Mouse (Mus musculus) hematopoietic stem cell, adult 5-6 weeks (primary cell): ENCODE measurements around the gene Rrp8. TPM values are rescaled to one million over a fixed set of nuclear protein-coding genes. Genes with fewer than 3 reads are reported as not detected.

Source experiments
- ATAC-seq, 2 experiments: fragments of 125-278 bp in 1 of 2; replicated peaks in 1 of 2; 2 replicates each; pipeline ENCODE4 v1.8.0; 2016 to 2017; ENCODE audit warnings: inconsistent platforms in 2 of 2, mild to moderate bottlenecking in 2 of 2, moderate number of reproducible peaks in 2 of 2, low read depth in 1 of 2, moderate TSS enrichment in 1 of 2; ENCODE audit not compliant: low FRiP score in 2 of 2, poor library complexity in 2 of 2, severe bottlenecking in 2 of 2, insufficient read depth in 1 of 2, low TSS enrichment in 1 of 2
- total RNA-seq: library from RNA; stranded (forward); fragments of 172-1452, 232-1000 nt; gene quantifications from 2 replicates; pipeline ENCODE4 v1.2.3, GENCODE M21; 2017

Gene Rrp8
- total RNA-seq, result 17.5 and 34.8 TPM in 2 replicates

- peak; percentile 7 to 11; a peak in 1 of 4 replicates for ATAC-seq
Observed at GRCm38 (mm10) chr7:105736911-105737521, at the start of gene Rrp8. Rrp8 (minus strand) TSS chr7:105737385.

GRCm38 (mm10) chr7:105786506-105787284, 49.5 kb upstream of the Rrp8 start:
- ATAC-seq, result peak; percentile 19 to 25; a peak in 2 of 4 replicates

- ATAC-seq, result no peak
Observed at GRCm38 (mm10) chr7:105784556-105784955, 47.4 kb upstream of the Rrp8 start.

GRCm38 (mm10) chr7:105783861-105784260, 46.7 kb upstream of the Rrp8 start:
- no peak for ATAC-seq

GRCm38 (mm10) chr7:105778553-105779265, 41.5 kb upstream of the Rrp8 start:
- peak; percentile 88 to 95 for ATAC-seq

- ATAC-seq, result peak; percentile 47 to 49
Observed at GRCm38 (mm10) chr7:105777797-105778552, 40.8 kb upstream of the Rrp8 start.

GRCm38 (mm10) chr7:105777316-105777715, 40.1 kb upstream of the Rrp8 start:
- ATAC-seq, result no peak

GRCm38 (mm10) chr7:105776026-105776425, 38.8 kb upstream of the Rrp8 start:
- no peak for ATAC-seq

GRCm38 (mm10) chr7:105774661-105775060, 37.5 kb upstream of the Rrp8 start:
- no peak for ATAC-seq

GRCm38 (mm10) chr7:105773041-105773440, 35.9 kb upstream of the Rrp8 start:
- no peak for ATAC-seq

GRCm38 (mm10) chr7:105772331-105772730, 35.1 kb upstream of the Rrp8 start:
- ATAC-seq, result no peak

GRCm38 (mm10) chr7:105769959-105770358, 32.8 kb upstream of the Rrp8 start:
- no peak for ATAC-seq

- ATAC-seq, result peak; percentile 62 to 68; a peak in 3 of 4 replicates
Observed at GRCm38 (mm10) chr7:105767729-105768165, 30.6 kb upstream of the Rrp8 start.

GRCm38 (mm10) chr7:105764331-105764730, 27.1 kb upstream of the Rrp8 start:
- no peak for ATAC-seq

- ATAC-seq, result no peak
Observed at GRCm38 (mm10) chr7:105762517-105763270, 25.5 kb upstream of the Rrp8 start.

- no peak for ATAC-seq
Observed at GRCm38 (mm10) chr7:105761813-105762484, 24.8 kb upstream of the Rrp8 start.
